Mouse (Mus musculus) cerebellum, postnatal 4 days (tissue): ENCODE measurements at regions not wholly inside any gene's neighbourhood (a gene's known extent, or its start where the extent isn't known, plus 50 kb on each side); places are given as distances from the start of the nearest gene placed in this dataset.

Source experiments
- DNase-seq, 2 experiments: peaks; one replicate each; pipeline ENCODE4 v3.0.0; 2022; ENCODE audit warnings: low spot score in 2 of 2, mixed read lengths in 1 of 2

GRCm38 (mm10) chr13:64007688-64008087, 81.3 kb downstream of the Hsd17b3 start:
- peak in 1 of 2 experiments; percentile 20 for DNase-seq

GRCm38 (mm10) chr13:64002945-64003459, 86.0 kb downstream of the Hsd17b3 start:
- DNase-seq: peak in 1 of 2 experiments; percentile 45

DNA sequence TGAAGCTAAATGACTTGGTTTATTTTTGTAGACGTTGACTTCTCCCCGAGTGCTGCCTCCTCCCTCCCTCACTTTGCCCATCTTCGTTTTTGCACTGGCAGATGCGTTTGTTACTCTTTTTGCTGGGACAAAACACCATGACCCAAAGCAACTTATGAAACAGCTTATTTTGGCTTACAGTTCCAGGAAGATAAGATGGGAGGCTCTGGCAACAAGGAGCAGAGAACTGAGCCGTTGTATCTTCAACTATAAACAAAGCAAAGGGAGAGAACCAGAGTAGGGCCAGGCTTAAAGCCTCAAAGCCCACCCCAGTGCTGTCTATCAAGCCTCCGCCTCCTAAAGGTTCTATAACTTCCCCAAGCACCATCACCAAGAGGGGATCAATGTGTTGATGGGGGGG, 88.7 kb downstream of the Hsd17b3 start:
- no peak for DNase-seq

DNA sequence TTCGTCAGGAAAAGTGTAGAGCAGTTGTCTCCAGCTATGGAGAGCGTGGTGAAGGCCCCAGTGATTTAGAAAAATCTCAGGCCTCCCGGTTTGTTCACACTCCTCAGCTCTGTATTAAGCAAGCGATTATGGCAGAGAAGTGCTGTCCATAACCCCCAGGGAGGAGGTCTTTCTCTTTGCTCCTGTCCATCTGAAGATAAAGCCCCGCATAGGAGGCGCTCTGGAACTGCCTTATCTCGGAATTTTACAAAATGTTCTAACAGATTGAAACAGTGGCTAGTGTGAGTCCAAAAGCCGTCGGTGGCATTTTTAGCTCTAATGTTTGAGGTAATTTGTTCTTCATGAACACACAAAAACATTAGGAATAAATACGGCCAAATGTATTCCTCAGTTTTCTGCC, 90.4 kb downstream of the Hsd17b3 start:
- DNase-seq: no peak

DNA sequence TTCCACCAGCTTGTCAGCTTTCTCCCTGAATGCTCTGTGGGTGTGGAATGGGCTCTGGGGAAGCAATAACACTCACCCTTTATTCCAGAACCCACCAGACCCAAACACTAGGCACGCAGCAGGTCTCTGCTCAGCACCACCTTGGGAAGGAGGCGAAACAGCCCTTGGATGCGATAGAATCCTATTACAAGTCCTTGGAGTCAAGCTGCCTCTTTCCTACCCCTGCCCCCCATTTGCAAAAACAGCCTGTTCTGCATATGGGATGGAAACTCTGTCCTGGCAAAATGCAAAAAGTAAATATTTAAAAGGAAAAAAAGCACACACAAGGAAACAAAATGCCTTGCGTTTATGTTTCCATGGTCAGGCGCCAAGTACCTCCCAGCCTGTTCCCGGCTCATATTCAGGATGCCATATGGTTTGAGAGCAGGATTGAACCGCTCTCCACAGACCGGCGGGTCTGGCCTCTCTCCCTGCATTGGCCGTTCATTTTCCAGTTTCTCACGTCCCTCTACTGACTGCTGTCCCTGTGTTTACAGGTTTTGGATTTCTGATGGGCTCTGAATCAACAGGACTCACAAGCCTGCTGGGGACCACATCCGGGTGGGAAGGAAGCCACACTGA, 95.1 kb downstream of the Hsd17b3 start:
- peak in 1 of 2 experiments; percentile 30 for DNase-seq

- no peak for DNase-seq
These were observed 96.0 kb downstream of the Hsd17b3 start for GRCm38 (mm10) chr13:63992989-63993388.

- DNase-seq: no peak
These were observed 98.5 kb downstream of the Hsd17b3 start for GRCm38 (mm10) chr13:63990480-63990958.

GRCm38 (mm10) chr13:63989769-63990168, 99.3 kb downstream of the Hsd17b3 start:
- no peak for DNase-seq

DNA sequence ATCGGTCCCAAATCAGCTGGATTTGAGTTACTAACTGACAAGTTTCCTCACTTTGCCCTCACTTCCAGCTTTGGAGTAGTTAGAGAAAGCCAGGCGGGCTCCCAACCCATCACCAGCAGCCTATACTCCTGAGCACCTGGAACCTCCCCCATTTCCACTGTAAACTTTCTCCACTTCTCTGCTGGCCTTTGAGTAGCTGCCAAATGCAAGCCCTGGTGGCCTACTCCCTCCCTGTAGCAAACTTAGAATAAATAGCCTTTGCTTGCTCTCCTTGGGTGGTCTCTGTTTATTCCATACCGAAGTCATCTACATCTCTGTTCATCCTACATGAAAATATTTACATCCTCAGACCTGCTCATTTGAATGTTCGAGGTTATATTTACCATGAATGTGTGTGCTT, 100.8 kb downstream of the Hsd17b3 start:
- no peak for DNase-seq

GRCm38 (mm10) chr13:63986681-63987080, 102.3 kb downstream of the Hsd17b3 start:
- DNase-seq: no peak

DNA sequence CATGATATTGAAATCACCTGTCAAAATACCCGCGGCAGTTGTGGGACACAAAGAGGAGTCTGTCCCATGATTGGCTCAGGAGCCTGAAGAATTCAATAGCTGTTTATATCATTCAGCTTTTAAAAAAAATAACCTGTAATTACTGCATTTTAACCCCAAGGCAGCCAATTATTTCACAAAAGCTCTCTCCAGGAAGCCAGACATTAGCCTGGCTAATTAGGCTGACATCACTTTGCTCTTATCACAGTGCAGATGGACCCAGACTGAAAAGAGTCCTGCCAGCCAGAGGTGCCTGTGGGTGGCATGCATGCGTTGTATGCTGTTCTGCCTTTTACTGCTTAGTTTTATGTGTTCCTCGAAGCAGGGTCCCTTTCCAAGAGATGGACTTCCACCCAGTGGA, 103.4 kb downstream of the Hsd17b3 start:
- no peak for DNase-seq

DNA sequence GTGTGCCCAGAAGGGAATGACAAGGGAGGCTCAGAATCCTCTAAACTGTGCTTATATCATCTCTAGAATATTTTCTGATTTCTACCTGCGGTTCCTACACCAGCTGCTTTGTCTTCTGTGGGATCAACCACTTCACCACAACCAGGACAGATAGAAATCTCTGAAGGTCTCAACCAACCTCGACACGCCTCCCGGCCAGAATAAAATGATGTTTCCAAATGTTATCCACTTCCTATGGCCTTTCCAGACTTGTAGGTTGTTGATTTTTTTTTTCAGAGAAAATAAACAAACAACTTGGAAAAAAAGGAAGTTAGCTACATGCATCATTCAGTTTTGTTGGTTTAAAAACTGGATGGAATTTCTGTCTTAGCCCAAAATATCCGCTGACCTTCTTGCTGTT, 103.9 kb downstream of the Hsd17b3 start:
- DNase-seq: no peak

DNA sequence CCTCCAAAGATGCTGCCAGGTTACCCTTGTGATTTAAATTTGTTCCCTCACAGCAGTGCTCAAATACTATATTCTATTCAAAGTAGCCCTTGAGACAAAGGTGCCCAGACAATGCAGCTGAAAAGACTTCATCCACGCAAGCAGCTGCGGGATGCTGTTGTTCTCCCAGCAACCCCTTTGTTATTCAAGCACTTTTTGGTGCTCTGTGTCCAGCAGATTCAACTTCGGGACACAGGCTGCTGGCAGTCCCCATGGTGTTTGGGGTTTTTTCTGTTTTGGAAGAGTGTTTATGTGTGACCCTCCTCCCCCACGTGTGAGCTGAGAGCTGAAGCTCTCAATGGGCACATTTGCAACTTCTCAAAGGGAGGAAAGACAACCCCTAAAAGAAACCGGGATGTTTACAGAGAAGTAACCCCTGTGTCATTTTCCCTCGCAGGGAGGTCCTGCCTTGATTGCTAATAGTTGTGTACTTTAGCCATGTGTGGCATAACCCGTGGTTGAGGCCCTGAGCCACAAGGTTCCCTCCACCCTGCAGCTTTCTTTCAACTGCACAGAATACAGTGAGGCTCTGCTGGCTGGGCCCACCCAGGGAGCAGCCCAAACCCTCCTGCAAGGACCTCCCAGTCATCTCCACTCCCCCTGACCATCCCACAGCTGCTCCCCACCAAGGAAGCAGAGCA, 108.9 kb downstream of the Hsd17b3 start:
- DNase-seq: no peak

GRCm38 (mm10) chr13:63979581-63979980, 109.4 kb downstream of the Hsd17b3 start:
- no peak for DNase-seq

- no peak for DNase-seq
These were observed 119.1 kb downstream of the Hsd17b3 start for GRCm38 (mm10) chr13:63969907-63970306.

DNA sequence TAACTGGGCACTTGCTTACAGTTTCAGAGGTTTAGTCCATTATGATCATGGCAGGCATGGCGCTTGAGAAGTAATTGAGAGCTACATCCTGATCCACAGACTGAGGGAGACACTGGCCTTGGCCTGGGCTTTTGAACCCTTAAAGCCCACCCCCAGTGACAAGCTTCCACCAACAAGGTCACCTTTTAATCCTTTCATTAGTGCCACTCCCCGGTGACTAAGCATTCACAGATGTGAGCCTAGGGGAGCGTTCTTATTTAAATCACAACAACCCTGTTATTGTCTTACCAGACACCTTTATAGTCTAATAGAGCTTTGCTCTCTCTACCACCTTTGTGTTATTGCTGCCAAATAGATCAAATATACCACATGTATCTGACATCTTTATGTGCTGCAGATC, 120.4 kb downstream of the Hsd17b3 start:
- no peak for DNase-seq

GRCm38 (mm10) chr13:63957098-63957497, 131.9 kb downstream of the Hsd17b3 start:
- DNase-seq: no peak

GRCm38 (mm10) chr13:63954305-63954704, 134.7 kb downstream of the Hsd17b3 start:
- DNase-seq: no peak

GRCm38 (mm10) chr13:63951922-63952734, 136.9 kb downstream of the Hsd17b3 start:
- DNase-seq: no peak

DNA sequence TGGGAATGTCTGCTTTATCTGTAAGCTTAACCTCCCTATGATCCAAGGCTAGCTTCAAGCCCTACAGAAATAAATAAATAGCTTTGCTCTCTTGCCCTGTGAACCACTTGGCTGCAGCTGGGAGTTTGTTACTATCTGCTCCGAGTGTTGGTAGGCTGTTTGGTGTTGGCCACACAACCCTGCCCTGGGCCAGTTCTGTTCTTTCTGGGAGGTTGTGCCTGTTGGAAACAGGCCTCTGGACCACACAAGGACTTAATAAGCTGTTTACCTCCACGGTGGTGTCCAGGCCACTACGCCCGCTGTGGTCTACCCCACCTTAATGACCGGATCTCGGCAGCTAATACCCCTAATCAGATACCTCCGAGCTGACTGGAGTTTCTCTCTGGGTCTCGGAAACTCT, 136.1 kb downstream of the Ercc6l2 start:
- DNase-seq: no peak
